Mouse (Mus musculus): ENCODE results near the gene Abcc10.

Abcc10 gene

DNA sequence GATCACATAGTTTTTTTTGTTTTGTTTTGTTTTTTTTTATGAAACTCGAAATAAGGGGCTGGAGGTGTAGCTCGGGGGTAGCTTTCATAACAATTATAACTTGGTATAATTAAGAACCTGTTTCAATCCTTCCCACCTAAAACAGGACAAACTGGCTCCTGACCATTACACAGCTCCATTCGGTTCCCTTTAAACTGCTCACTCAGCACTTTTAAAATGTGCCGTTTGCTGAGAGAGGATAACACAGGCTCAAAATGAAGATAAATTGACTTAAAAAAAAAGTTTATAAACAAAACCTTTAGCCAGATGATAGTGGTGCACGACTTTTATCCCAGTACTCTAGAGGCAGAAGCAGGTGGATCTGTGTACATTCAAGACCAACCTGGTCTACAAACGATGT lies 42.7 kb downstream of the Abcc10 start:
- DNase-seq (ENCODE audit: low read depth) = no peak

DNA sequence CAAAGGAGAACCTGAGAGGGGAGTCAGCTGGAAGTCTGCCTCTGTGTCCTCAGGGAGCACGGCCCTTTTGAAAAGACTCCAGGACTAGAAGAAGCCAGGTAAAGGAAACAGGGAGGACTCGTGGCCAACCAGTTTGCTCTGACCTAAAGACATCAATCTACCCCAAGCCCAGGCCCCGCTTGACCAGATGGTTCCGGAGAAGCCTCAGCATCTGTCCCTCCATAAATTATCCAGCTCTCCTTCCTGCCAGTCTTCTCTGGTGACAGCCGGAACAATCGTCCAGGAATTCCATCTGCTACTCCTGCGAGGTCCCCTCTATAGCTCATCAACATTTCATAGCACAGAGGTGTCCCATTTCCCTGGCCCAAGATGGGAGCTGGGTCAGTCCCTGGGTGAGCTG lies 43.5 kb downstream of the Abcc10 start:
- DNase-seq (ENCODE audit: low read depth) = no peak

DNA sequence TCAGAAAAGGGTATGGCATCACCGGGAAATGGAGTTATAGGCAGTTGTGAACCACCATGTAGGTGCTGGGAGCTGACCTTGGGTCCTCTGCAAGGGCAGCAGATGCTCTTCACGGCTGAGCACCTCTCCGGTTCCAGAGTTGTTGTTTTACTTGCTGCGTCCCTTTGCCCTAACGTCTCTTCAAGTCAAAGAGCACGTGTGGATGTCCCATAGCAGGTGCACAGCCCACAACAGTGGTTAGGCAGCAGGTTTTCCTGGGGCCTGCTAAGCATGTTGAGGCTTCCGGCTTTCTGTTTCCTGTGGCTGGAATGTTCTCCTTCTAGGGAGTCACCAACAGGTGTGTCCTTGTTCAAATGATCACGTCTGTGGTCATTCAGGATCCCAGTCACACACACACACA lies 44.2 kb downstream of the Abcc10 start:
- no peak for DNase-seq (ENCODE audit: low read depth)

DNA sequence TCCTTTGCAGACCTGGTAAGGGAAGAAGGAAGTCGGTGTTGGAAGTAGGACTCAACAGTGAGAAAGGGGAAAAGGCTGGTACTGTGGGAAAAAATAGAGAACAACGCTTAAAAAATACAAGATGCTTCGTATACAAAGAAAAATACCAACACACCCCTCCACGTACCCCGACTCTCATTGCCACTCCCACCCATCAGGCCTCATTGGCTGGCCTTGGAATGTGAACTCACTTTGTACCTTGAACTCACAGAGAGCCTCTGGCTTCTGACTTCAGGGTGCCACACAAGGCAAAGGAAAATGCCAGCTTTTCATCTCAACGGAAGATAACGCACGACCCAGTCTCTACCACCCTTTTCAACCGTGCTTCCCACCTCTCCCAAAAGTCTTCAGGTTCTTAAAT lies 45.0 kb downstream of the Abcc10 start:
- no peak for DNase-seq (ENCODE audit: low read depth)

DNA sequence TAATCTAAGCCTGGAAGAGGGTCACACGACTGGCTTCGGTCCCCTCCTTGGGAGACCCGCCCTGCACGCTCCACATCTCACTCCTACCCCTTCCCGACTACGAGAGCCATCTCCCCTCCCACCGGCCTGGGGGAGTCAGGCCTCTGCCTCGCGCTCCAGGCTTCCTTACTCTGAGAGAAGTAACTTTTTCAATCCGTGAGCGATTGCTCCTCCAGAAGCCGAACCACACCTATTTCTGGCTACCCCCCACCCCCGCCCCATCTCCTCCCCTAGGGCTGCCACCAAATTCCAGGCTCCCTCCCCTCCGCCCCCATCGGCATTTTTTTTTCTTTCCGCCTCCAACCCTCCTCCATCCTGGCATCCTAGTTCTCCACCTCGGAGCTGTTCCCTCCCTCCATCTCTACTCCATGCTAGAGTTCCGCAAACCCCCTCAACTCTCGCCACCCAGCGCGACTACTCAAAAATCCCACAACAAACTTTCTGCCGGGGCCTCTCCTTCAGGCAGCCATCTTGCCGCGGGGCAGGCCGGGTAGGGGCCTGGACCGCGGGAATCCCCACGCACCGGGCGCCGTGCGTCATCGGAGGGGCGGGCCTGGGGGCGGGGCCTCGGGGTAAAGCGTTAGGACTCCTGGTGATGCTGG lies 45.5 kb downstream of the Abcc10 start, which contains the start of gene Tjap1:
Tjap1 (minus strand) TSS at position 544 of the 641 bp plus-strand sequence.
- peak; percentile 64 for DNase-seq (ENCODE audit: low read depth)

DNA sequence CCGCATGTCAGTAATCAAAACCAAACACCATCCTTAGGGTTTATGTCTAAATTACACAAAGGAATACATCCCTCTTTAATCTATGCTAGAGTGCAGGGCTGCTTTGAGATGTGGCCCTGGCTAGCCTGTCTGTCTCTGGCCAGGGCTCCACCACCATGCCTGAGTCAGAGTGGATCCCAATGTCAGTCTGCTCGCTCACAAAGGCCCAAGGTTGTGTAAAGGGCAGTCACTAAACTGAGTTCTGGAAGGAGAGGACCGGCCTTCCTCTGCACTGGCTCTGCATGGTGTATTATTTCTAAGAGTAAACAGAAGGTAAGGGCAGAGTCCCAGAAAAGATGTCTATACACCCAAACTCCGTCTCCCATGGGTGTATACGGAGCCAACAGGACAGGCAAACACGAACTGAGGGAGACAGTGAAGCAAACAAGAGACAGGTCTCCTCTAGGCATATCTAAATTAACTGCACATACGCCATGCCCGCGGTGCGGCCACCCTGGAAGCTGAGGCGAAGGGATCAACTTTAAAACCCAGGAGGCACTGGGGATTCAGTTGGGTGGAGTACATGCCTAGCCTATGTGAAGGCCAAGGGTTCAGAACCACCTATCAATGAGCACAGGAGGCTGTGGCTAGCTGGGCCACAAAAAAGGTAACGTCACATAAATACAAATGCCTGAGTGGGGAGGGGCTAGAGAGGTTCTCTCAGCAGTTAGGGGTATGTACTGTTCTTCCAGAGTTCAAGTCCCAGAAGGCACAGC lies 50.0 kb downstream of the Abcc10 start:
- DNase-seq (ENCODE audit: low read depth) = no peak

DNA sequence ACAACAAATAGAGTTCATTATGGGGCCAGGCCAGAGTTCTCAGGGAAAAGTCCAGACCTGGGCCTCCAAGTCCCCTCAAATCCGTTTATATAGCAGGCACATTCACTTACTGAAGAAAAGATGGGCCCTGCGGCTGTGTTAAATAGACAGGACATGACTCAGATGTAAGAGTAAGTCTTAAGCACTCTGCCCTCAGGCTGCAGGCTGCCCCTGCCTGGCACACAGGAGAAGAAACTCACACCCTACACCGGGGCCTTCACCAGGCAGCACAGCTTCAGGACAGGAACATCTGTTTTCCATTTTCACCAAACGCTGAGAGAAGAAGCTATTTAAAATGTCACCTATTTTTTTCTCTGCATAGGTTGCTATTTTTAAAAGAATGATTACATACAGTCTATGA lies 50.6 kb downstream of the Abcc10 start:
- no peak for DNase-seq (ENCODE audit: low read depth)

DNA sequence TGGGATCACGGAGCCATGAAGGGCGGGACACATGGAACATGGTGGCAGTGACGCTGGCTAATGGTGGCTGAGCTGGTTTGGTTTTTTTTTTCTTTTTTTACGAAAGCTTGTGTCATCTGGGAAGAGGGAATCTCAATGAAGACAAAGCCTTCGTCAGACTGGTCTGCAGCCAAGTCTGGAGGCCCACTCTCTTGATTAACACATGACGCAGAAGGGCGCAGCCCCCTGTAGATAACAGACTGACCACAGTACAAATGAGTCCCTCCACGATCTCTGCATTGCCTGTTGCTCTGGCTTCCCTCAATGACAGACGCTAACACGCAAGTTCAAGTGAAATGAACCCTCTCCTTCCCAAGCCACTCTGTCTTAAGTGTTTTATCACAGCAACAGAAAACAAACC lies 52.6 kb downstream of the Abcc10 start:
- no peak for DNase-seq (ENCODE audit: low read depth)

GRCm38 (mm10) chr17:46275034-46275433 lies 53.1 kb downstream of the Abcc10 start:
- DNase-seq (ENCODE audit: low read depth) = no peak

GRCm38 (mm10) chr17:46274465-46274864 lies 53.7 kb downstream of the Abcc10 start:
- DNase-seq (ENCODE audit: low read depth) = no peak

GRCm38 (mm10) chr17:46273803-46274236 lies 54.3 kb downstream of the Abcc10 start:
- no peak for DNase-seq (ENCODE audit: low read depth)

DNA sequence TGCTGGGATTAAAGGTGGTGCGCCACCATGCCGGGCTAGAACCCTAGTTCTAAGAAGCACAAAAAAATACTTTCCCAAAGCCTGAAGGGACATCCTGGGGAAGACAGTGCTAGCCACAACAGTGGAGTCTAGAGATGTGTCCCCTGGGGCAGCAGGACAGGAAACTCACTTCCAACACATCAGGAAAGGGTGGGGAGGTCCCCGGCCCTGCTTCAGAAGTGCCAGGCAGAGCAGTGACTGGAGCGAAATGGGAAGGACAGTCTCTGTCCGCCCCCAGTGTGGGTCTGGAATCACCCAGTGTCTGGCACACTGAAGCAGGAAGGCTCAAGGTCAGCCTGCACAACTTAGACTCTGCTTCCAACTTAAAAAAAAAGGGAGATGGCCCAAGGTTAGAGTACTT lies 55.5 kb downstream of the Abcc10 start:
- no peak for DNase-seq (ENCODE audit: low read depth)

DNA sequence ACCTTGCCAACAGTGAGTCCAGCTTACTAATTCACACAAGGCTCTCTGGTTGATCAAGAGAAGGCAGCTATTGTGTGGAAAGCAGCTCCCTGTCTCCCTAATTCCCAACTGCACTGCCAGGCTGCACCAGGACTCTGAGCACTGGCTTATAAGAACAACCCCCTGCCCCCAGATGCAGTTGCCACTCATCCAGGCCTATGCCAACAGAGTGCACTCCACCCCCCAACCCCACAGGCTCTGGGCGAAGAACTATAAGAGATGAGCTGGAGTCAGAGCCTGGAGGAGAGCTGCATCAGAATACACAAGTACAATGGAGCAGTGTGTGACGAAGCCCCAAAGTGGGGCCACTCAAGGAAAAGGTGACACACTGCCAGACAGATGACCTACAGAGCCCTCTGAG lies 56.1 kb downstream of the Abcc10 start:
- no peak for DNase-seq (ENCODE audit: low read depth)

GRCm38 (mm10) chr17:46269771-46270534 lies 58.2 kb downstream of the Abcc10 start:
- DNase-seq (ENCODE audit: low read depth) = no peak

GRCm38 (mm10) chr17:46268026-46268720 lies 60.0 kb downstream of the Abcc10 start:
- no peak for DNase-seq (ENCODE audit: low read depth)

DNA sequence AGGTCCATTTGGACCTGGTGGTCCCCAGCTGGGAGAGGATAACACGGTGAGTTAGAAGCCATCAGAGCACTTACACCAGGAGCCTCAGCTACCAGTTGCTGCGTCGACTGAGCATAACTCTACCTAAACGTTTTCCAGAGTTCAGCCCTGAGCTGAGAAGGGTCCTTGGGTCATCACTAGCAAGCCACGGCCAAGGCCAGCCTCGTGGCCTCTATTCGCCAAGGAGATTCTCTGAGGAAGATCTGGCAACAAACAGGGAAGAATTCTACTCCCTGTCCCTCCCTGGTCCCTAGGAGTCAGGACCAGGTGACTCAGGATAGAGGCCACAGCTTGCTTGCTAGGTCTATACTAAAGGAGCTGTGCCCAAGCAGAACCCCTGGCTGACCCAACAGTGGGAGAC lies 60.6 kb downstream of the Abcc10 start:
- no peak for DNase-seq (ENCODE audit: low read depth)

DNA sequence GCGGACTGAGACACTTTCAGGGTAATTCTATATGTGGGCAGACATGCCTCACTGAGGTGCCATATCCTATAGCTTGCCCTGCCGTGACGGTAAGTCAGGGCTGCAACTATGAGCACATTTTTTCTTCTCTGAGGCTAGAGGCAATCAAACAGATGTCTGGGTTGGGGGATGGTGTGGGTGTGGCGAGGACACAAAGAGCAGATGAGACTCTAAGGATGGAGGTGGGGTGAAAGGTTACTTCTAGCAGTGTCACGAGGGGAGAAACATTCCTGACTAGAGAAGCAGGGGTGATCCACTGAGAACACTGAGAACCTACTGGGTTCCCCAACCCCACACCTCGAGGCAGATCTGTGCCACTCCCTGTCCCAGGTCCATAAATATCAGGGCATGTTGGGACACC lies 61.2 kb downstream of the Abcc10 start:
- no peak for DNase-seq (ENCODE audit: low read depth)

DNA sequence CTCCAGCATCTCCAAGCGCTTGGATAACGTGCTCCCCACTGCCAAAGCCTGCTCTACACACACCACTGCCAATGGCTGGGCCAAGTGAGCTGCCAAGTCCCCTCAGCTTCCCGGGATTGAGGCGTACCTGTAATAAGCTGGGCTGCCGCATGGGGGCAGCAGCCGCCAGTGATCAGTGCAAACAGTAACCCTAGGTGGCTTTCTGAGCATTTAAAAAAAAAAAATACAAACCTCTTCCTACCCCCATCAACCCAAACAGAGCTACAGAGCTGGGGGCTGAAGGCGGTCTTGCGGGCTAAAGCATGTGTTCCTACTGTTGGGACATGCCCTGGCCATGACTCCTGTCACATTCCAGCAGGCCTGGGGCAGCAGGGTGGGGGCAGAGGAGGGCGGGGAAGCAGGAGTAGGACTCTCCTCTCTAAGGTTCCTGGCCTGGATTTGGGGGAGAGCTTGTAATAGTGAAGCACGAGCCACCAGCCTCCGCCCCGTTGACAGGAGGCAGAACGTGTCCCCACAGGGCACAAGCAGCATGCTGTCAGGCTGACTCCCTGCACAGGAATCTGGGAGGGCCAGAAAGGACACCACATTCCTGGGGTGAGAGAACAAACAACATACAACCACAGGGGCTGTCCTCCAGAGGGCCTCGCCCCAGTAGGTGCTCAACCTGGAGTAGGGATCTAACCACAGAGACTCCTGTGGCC lies 62.1 kb downstream of the Abcc10 start:
- no peak for DNase-seq (ENCODE audit: low read depth)

- no peak for DNase-seq (ENCODE audit: low read depth)
These were observed 62.6 kb downstream of the Abcc10 start for GRCm38 (mm10) chr17:46265502-46265901.

DNA sequence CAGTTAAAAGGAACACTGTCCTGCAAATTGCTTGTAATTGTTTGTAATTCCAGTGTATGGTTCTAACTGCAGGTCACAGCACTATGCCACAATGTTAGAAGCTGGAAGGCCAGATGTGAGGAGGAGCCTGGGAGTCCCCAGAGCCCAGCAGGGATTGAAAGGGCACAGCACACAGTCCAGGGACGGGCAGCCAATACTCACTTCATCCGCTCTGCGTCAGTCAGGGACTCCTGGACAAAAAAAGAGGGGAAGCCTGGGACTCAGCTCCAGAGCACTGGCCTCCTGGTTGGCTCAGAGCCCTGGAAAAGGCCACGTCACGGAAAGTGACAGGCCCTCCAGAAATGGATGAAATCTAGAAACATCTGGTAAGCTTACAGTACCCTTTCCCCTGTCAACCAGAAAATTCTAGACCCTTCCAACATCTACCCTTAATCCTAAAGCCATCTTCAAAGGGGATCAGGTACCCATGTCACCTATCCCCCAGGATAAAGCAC lies 65.9 kb downstream of the Abcc10 start:
- DNase-seq (ENCODE audit: low read depth) = no peak

DNA sequence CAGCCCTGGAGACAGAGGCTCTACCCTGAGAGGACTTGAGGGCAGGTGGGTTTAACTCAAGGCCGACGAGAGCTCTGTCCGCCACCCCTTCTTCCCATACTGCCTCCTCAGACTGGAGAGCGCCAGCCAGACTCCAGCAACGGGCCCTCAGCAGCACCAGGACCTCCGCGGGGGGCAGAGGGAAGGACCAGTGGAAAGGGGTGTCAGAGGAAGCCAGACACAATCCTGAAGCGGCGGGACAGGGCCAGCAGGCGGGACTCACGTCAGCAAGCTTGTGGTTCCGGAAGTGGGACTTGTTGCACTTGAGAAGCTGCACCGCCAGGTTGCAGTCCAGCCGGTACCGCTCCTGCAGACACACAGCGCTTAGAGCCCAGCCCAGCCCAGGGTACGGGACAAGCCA lies 68.5 kb downstream of the Abcc10 start:
- DNase-seq (ENCODE audit: low read depth) = no peak
